Mouse (Mus musculus) megakaryocyte, embryonic 14.5 days (primary cell): ENCODE data around the gene Ifit2.

ENCODE experiments used
- FLI1 ChIP-seq: IDR thresholded peaks from 2 replicates; pipeline ENCODE4 v1.6.1; 2012; ENCODE audit warnings: low read length, inconsistent platforms, mixed read lengths
- GATA1 ChIP-seq: IDR thresholded peaks from 3 replicates; pipeline ENCODE4 v1.6.1; 2012; ENCODE audit warnings: mixed read lengths, low read length, inconsistent platforms, borderline replicate concordance

DNA sequence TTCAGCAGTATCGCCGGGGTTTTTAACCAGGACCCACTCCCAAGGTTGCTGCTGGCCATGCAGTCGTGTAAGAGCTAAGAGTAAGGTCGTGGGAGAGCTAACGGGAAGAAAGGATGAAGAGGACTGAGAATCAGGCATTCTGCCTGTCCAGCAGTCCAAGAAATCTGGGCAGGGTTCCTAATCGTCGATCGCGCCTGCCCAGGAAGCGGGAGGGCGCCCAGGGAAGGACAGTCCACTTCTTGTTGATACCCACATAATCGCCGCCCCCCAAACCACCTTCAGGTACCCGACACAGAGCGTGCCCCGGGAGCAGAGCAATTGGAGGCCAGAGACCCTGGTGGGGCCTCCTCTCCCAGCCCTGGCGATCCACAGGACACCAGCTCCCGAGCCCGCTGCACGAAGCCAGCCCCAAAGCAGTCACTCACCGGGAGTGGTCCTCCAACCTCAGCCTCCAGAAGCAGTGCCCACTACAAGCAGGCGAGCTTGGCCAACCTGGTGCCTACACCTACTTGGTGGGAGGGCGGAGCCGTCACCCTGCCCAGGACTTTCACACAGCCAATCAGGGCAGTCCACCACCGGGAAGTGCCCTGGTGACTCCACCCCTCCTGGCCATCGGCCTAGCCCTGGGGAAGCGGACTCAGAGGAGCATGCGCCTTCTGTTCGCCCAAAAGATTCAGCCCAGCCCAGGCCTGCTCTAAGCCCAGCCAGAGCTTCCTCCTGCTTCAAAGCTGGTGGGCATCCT, 23.4 kb upstream of the Ifit2 start, which contains the start of gene Lipa:
- TF ChIP-seq FLI1: no peak
- TF ChIP-seq GATA1: no peak
